Mouse (Mus musculus) hematopoietic multipotent progenitor cell, adult 10-12 weeks (in vitro differentiated cells): ENCODE results near the gene Mtcl1. TPM values are rescaled to one million over a fixed set of nuclear protein-coding genes. Genes with fewer than 3 reads are reported as not detected.

ENCODE experiments used
- polyA plus RNA-seq: library from polyadenylated mRNA; stranded (reverse); fragments of >175 nt; gene quantifications from 2 replicates; pipeline ENCODE4 v1.2.3, GENCODE M21; 2012; ENCODE audit warnings: low replicate concordance

The Mtcl1 gene
- polyA plus RNA-seq = 0.08 TPM in 1 of 2 replicates, not detected in the other

DNA sequence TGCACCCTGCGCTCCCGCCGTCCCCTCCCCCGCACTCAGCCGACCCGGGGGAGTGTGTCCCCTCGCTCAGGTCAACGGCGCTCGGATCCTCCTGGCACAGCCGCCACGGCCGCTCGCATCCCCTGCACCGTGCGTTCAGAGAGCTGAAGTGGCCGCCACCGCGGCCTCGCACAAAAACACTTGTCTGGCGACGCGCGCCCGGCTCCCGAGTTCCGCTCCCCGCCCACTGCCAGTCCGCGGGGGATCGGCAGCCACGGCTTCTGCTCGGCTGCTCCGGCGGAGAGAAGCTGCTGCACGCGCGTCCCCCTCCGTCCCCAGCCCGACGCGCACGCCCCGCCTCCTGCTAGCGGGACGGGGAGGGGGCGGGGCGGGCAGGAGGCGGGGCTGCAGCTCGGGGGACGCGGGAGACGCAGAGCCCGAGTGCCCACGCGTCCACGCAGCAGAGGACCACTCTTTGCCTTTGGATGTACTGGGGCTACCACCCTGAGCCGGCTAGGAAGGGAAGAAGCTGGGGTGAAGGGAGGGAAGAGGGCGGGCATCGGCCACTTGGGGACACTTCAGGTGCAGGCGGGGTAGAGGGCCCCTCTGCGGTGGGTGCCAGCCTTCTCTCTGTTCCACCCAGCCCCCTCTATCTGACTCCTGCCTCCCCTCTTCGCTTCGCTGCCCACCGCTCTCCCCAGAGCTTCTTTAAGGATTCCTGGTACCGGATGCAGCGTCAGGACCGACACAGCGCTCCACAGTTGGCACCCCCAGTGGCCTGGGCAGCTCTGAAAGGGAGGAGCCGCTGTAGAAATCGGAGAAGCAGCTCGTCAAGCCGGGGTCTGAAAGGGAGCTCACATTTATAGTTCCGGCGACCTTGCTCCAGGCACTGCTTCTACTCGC, at the start of gene Mtcl1:
Mtcl1 (minus strand) TSS at position 291 of the 882 bp plus-strand sequence.

Other genes starting within 250 kb of the Mtcl1 start
- gene Rab12, start 70.0 kb upstream of the Mtcl1 start, polyA plus RNA-seq = 13.1 and 29.3 TPM in 2 replicates
- gene Themis3, start 144.9 kb upstream of the Mtcl1 start, polyA plus RNA-seq = not detected in 2 replicates